Mouse (Mus musculus) ovary, postnatal 36 days (tissue): ENCODE results near the gene Ddost.

ENCODE experiments used
- DNase-seq: peaks from one replicate; pipeline ENCODE4 v3.0.0; 2022; ENCODE audit warnings: low spot score, mixed read lengths

The Ddost gene

GRCm38 (mm10) chr4:138304340-138305104, at the start of gene Ddost:
Gene Ddost (plus strand): TSS chr4:138304730.
- peak; percentile 96 for DNase-seq

GRCm38 (mm10) chr4:138257116-138257687, 47.3 kb upstream of the Ddost start:
- no peak for DNase-seq

GRCm38 (mm10) chr4:138258663-138259062, 45.9 kb upstream of the Ddost start:
- DNase-seq: no peak

- DNase-seq: no peak
These were observed 45.0 kb upstream of the Ddost start for GRCm38 (mm10) chr4:138259482-138259881.

- DNase-seq: peak; percentile 89
These were observed 42.5 kb upstream of the Ddost start for GRCm38 (mm10) chr4:138261843-138262681.

GRCm38 (mm10) chr4:138267869-138268268, 36.7 kb upstream of the Ddost start:
- no peak for DNase-seq

GRCm38 (mm10) chr4:138272011-138272997, 32.2 kb upstream of the Ddost start:
- no peak for DNase-seq

GRCm38 (mm10) chr4:138278346-138278745, 26.2 kb upstream of the Ddost start:
- DNase-seq: no peak

- peak; percentile 26 for DNase-seq
These were observed 21.7 kb upstream of the Ddost start for GRCm38 (mm10) chr4:138282834-138283233.

- no peak for DNase-seq
These were observed 18.1 kb upstream of the Ddost start for GRCm38 (mm10) chr4:138286411-138286810.

GRCm38 (mm10) chr4:138288691-138289090, 15.8 kb upstream of the Ddost start:
- DNase-seq: no peak

GRCm38 (mm10) chr4:138292028-138292427, 12.5 kb upstream of the Ddost start:
- no peak for DNase-seq

GRCm38 (mm10) chr4:138293261-138293948, 11.1 kb upstream of the Ddost start:
- DNase-seq: no peak

GRCm38 (mm10) chr4:138293949-138294550, 10.5 kb upstream of the Ddost start:
- no peak for DNase-seq

- no peak for DNase-seq
These were observed 3.2 kb upstream of the Ddost start for GRCm38 (mm10) chr4:138301271-138301780.

- DNase-seq: no peak
These were observed 1.5 kb upstream of the Ddost start for GRCm38 (mm10) chr4:138303011-138303410.

GRCm38 (mm10) chr4:138303742-138304141, 788 bp upstream of the Ddost start:
- DNase-seq: no peak

GRCm38 (mm10) chr4:138307025-138307424, 2.5 kb downstream of the Ddost start:
- no peak for DNase-seq

- DNase-seq: no peak
These were observed 3.2 kb downstream of the Ddost start for GRCm38 (mm10) chr4:138307739-138308138.

- no peak for DNase-seq
These were observed 5.9 kb downstream of the Ddost start for GRCm38 (mm10) chr4:138310311-138310910.
